Mouse (Mus musculus) yolk sac, embryonic 10.5 days (tissue): Measurements from ENCODE around the gene Serp2.
A peak's percentile ranks its signal among the peaks of the same experiment; 100 is the strongest.
"Not testable (repeated sequence)": the region's sequence is repeated elsewhere in the genome, so short reads cannot be mapped to it uniquely, and the experiment has no call there.

Experiments
- DNase-seq: peaks from one replicate; pipeline ENCODE4 v3.0.0-alpha.2; 2017; ENCODE audit warnings: low spot score

The Serp2 gene

DNA sequence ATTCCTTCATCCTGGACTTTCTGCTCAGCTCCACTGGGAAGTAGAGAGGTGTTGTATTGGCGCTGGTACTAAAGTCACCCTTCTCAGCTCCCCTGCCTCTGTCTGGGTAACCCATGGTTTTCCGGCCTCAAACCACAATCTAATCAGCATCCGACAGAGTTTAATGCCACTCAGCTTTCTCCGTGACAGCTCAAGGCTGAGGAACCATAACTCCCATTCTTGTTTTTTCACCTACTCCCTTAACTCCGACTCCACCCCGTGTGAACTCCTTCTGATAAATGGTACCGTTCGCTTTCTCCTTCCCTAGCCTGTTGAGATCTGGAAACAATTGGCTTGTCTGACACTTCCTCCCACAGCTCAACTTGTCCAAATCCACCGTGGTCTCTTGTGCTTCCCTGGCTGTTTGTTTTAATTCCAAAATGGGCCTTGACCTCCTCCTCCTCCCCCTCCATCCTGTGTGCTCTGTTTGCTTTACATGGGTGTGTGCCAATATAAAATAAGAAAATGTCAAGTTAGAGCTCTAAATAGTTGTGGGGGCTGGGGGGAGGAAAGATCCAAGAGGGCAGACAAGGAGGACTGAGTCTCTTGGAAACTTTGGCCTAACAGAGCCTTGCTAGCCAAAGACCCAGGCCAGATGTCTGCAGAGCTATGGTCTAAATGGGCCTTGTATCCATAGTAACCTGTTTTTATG is 12.7 kb upstream of the Serp2 start:
- no peak for DNase-seq

DNA sequence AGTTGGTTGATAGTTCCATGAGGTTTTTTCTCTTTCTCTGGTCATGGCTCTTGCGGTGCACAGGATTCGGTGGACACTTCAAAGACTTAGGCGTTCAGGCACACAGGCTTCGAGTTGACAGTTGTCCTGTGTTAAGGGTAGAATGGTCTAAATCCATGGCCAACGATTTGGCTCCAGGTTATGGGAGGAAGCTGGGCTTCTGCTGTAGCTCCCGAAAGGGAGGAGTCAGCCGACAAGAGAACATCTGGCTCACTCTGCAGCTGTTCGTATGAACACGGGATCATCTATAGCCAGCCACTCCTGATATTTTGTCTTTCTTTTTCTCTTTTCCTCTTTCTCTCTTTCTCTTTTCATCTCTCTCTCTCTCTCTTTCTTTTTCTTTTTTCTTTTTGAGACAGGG is 11.9 kb upstream of the Serp2 start:
- DNase-seq: no peak

DNA sequence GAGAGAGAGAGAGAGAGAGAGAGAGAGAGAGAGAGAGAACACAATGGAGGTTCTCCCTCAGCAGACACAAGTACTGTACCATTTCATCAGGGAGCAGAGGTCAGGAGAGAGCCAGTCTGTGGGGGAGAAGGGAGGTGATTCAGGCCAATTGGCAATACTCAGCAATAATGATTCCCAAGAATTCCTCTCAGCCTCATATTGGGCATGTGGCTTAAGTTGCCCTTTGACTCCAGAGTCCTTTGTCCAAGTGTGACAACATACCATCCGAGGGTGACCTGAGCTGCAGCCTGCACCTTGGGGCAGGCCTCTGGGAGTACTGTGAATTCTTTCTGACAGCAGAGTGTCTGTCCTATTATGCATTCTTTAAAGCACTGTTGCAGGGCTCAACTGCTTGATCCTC is 10.6 kb upstream of the Serp2 start:
- DNase-seq: peak; percentile 61

DNA sequence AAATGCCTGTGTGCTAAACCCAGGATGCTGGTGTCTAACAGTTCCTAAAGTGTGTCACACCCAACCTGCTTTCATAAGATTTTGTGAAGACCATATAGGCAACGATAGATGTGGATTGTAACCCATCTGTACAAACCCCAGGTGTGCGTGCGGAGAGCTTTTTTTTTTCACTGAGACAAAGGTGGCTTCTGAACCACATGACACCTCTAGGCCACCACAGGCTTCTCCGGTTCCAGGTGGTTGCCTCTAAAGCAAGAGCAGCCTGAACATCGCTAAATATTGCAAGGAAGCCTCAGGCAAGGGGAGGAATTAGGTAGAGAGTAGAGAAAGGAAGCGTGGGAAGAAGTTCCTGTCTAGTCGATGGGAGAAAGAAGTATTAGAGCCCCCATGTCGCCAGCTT is 10.0 kb upstream of the Serp2 start:
- DNase-seq: no peak

DNA sequence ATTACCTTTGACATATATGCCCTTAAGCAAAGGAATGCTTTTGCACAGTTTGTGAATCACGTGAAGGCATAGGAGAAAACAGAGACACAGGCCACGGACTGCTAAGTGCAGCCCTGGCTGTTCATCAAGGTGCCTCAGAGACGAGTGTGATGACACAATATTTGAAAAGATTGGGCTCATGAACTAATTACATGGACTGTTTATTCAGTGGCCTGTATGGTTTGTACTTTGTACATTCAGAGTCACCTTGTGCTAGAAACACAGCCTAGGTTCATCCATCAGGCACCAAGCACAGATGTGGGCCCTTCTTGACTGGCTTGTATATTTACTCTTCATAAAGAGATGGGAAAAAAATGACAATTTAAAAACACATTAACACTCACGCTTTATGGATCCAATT is 9.5 kb upstream of the Serp2 start:
- DNase-seq: no peak

DNA sequence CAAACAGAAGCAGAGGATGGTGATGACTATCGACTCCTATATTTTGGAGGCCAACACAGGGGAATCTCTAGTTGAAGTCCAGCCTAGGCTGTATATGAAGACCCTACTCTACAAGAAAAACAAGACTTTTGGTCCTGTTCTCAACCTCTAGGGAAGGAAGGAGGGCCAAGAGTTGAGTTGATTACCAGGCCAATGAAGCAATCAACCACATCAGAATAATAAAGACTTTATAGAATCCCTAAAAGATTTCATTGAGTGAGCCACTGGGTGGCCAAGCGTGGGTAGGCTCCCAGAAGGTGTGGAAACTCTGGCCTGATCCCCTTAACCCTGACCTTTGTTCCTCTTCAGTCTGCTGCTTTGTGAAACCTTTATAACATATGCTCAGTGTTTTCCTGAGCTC is 2.5 kb upstream of the Serp2 start:
- DNase-seq: no peak

DNA sequence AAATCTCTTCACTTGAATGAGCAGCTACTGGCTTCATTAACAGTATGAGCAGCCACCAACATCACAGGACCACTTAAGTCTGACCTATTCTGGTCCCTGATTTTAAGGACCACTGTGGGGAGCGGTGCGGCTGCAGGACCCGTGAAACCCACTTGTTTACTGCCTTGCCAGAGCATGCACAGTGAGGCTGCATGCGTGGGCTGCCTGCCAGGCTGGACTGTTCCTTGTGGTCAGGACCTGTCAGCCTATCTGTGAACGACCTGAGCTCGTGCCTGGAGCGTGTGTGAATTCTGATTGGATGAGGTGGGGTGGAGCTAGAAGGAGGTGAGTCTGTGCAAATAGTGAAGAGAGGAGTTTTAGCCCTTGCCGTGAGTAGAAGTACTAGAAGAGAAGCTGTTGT is 1.5 kb upstream of the Serp2 start:
- not testable (repeated sequence) for DNase-seq

DNA sequence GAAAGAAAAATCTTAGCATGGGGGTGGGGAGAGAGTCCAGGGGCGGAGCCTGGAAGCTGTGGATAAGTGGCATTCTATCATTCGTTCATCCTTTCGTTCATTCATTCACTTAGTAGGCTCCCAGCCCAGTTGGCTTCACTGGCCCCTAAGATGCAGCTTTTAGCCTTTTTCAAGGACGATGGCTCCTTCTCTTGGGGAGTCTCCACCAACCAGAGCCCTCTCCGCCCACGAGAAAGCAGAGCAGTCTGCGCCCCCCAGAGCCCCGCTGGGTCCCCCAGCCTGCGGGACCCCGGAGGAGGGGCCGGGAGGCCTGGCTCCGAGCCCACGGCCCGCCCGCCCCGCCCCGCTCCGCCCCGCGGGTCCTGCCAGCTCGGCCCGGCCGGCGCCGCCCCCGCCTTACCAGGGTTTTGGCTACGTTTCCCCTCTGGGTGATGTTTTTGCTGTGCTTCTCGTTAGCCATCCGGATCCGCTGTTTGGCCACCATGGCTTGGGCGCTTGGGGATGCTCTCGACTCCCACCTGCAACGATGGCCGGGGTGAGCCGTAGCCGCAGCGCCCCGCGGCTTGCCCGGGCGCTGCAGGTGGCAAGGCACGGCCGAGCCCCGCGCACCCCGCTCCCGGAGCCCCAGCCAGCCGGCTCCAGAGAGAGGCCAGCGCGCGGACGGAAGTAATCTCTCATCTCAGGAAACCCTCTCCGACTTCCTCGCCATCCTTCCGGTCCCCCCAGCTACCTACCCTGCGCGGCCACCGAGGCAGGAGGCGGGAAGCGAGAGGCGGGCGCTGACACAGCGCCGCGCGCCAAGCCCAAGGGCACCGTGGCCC is 448 bp downstream of the Serp2 start:
- peak; percentile 58 for DNase-seq

DNA sequence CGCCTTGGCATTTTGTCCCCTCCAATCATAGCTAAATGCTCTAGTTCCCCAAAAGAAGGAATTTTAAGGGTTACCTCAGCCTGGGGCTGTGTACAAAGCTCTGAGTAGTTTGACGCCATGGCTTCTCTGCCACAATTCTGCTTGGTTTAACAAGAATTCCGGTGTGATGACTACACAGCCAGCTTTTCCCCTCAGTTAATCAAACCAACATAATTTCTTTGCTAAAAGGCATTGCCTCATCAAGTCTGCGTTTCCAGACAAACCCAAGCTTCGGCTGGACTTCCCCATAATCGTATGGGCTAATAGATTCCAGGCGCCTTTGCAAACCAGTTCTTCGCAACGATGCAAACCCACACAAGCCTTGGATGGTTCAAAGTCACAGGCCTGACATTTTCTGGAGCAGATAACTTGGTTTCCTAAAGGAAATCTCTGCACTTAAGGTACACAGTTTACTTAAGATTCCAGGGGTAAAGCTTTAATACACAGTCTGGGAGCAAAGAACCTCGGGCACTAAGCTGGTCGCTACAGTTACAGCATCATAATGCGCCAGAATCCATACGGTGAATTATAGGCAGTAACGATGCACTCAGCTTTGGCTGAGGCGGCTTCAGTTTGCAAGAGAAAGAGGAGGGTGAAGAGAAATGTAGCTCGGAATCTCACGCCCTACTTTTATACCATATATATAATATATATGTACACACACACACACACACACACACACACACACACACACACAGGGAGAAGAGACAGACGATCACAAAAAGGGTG is 1.2 kb downstream of the Serp2 start:
- no peak for DNase-seq

DNA sequence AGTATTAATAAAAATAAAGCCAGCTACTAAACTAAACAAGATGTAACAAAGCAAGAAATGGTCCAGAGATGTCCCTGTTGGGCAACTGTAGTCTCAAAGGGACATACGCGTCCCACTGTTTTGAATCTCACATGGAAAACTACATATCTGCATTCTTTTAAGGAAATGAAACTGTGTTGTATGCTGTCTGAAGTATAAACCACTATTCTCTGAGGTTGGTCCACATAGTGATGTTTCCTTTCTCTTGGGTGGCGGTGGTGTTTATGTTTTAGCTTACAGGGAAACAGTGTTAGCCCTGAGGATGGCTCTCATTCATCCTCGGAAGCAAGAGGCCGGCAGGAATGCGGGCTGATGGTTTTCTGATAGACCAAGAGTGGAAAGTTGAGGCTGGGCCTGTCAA is 12.6 kb downstream of the Serp2 start:
- no peak for DNase-seq

DNA sequence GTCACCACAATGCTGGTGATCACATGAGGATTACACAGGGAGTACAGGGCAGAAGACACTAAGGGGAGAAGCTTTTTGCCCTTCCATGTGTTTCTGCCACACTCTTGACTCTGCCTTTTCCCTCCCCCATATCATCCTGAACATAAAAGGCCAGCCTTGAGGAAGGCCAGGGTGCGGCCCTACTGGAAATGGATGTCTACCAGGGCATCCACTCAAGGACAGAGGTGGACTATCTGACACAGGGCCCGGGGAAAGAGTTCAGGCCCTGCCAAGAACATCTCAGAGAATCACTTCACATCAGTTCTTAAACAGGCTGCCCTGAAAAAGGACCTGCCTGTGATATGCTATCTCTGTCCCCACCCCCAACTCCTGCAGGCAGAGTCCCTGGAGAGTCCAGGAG is 15.3 kb downstream of the Serp2 start:
- DNase-seq: peak; percentile 60

DNA sequence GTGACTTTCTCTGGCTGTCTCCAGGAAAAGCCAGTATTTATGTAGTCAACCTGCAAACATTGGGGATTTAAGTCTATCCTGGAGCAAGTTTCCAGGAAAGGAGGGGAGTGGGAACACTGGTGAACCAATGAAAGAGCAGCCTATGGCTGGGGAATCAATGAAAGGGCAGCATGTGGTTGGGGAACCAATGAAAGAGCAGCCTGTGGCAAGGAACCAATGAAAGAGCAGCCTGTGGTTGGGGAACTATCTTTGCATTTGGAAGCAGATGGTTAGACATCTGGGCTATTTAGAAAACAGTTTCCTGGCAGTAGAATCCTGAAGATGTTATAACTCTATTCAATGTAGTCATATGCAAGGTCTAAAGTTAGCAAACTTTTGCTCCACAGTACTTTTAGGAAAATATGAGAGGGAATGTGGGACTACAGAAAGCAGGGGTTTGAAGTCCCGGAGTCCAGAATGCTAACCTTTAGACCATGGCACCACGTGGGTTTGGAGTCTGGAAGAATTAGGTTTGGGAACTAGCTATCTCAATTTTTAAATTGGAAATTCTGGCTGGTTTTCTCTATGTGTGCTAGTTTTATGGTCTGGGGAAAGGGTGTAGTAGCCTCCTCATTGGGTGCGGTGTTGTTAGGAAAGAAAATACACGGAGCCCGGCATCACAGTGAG is 16.6 kb downstream of the Serp2 start:
- no peak for DNase-seq

DNA sequence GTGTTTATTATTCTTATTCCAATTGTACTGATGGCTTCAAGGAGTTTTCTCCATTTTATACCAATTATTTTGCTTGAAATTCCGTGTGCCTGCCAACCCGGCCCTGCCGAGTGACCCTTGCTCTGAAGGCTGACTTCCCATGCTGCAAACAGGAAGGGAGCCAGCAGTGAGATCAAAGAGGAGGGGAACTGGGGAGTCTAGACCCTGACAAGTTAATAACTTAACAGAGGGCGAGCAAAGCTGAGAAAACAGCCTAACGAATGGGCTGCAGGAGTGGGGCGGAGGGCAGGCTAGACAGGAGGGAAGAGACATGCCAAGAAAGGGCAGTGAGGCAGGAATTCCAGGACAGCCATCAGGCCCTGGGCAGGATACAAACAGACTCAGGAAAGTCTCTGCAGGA is 19.8 kb downstream of the Serp2 start:
- DNase-seq: peak; percentile 77

DNA sequence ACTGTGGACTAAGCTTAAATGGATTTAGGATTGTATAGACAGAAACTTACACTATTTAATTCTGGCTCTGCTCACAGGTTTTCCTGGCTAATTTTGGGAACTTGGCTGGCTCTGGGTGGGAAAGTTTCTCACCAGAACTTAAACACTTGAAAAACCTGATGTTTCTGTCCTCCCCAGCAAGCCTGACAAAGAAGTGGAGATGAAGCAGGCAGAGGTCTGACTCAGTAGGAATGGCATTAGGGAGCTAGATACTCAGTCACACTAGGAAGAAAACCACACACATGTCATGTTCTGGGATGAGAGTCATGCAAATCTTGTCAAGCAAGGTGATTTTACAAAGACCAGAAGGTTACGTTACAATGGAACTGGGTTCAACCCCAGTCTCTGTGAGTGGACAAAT is 21.6 kb downstream of the Serp2 start:
- no peak for DNase-seq

DNA sequence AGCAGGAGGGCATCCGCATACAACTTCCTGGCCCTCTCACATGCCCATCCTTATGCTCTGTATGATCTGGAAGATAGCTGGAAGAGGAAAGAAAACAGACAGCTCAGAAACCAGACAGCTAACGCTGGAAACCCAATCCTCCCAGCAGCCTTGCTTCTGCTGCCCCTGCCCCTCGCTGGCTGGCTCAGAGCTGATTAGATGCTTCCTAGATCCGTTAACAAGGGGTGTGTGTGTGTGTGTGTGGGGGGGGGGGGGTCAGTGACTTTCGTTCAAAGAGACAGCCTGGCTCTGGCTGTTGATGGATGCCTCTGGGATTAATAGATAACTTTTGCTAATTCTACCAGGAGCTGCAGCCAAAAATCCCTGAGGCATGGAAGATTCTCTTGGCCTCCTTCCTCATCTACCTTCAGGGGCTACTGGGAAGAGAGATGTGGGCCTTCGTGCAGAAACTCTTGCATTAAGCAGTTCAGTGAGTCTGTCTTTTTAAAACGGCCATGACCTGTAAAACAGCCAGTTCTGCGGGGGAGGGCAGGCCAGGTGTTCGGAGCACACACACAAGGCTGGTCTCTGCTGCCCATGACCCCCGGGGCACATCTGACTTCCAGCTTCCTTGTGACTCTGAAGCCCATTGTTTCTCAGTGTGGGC is 23.4 kb downstream of the Serp2 start:
- DNase-seq: peak; percentile 80

DNA sequence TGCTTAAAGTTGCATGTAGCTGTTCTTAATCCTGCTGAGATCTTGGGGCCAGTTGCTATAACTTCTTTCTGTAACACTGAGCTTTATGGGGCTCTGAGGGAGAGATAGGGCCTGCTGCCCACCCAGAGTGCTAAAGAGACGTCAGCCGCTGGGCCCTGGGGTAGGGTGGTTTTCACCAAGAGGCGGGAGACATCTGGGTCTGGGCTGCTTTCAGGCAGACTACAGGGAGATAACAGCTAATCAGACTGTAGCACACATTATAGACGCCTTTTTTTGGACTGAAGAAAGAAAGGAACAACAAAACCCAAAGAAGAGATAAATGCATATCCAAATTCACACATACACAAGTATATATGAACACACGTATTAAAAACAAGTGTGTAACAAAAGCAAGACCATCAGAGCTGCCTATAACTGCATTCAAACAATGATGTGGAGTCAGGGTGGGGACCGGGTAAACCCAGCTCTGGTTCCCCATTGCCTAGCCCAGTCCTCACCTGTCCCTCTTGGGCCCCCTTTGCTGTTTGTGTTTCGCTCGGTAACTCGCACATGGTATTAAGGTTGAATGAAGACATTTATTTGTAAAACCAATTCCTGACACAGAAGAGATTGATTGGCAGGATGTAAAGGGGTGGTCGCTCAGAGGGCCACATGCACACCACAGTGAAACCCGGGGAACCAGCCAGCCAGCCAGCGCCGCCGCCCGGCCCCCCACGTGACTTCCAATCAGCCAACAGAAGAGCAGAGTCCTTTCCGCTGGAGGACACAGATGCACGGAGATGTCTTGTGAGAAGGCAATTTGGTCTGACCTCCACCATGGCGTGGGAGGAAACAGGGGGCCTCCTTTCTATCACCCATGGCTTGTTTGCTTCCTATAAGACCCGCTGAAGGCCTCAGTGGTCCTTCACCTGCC is 24.2 kb downstream of the Serp2 start:
- DNase-seq: peak; percentile 85

DNA sequence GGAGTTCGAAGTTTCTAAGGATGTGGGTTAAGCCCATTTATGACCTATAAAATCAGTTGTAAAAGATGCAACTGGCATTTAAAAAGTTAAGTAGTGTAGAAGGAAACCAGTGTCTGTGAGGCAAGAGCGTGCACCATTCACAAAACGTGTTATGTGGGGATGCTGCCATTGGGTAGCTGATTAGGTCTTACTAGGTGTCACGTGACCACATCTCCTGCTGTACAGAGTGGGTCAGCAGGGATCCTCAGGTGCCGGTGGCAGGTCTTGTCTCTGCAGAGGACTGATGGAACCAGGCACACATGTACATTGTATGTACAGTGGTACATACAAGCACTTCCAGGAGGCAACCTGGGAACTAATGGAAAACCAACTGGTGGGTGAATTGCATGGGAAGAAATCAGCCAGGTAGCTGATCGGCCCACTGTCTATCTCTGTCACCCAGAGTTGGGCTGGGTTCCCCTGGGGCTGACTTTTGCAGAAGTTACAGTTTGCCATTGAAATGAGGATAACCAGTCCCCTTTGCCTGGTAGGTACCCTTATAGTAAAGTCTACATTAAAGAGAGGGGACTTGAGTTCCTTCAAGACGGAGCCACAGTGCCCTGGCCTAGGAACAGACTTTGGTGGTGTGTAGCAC is 25.5 kb downstream of the Serp2 start:
- DNase-seq: no peak

DNA sequence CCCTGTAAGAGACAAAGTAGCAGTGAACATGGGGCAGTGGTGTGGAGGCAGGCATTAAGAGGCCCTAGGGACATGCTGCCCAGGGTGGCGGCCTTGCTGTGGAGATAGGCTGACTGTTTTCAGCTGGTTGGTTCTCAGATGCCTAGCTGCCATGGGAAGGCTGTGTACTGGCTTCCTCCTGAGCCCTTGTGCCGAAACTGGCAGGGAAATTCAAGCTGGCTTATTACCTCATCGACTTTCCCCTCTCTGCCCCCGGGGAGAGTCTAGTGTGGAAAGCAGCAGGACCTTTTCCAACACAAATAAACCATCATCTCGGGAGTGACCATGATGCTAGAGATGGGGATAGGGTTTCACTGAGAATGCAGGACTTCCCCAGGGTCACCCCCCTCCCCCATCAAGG is 28.0 kb downstream of the Serp2 start:
- DNase-seq: no peak

DNA sequence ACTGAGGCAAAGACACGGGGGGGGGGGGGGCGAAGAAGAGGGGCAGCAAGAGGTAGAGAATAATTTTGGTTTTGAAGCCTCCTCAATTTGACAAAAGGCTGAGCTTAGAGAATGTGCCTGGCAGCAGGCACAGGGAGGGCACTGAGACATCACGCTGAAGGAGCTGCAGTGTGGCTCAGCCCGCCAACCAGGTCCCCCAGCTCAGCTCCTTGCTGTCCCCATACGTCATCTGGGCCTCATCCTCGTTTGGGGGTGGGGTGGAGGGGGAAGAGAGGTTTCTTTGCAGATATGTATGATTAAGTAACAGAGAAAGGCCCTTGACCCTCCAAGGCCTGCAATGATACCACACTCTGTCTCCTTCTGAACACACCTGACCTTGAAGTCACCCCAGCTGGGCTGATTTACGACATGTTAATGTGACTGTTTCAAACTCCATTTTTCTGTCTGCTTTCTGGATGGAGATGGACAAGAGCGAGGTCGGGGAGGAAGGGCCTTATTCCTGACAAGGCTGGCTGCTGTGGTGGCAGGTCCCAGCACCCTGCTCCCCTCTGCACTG is 28.9 kb downstream of the Serp2 start:
- DNase-seq: no peak
